In genomic region chr13:113613882-113614281, GRCm38 (mm10) we compare ENCODE assay signal across 8 mouse cellular contexts. TPM values are rescaled to one million over a fixed set of nuclear protein-coding genes. Genes with fewer than 3 reads are reported as not detected.
A peak's percentile ranks its signal among the peaks of the same experiment; 100 is the strongest.
DNase-seq lines count a peak whose midpoint lies in the region; ATAC-seq and TF ChIP-seq lines count a peak whose summit lies in the region.

No protein-coding gene starts in this region.

- H3K27ac ChIP-seq in neural tube, embryonic 11.5 days (ENCODE audit: low read depth, low read length) = no peak overlapping the region
- H3K27ac ChIP-seq in heart, embryonic 14.5 days (replicated peaks in 1 of 2; ENCODE audit: control insufficient read depth in 1 of 2, insufficient read depth in 1 of 2, low read depth in 2 of 2, low read length in 2 of 2) = peak overlapping the region in 1 of 2 experiments; percentile 79; a peak in 2 of 4 replicates
- H3K27ac ChIP-seq in liver, postnatal 0 days (ENCODE audit: low read depth) = peak overlapping the region; percentile 91
- peak overlapping the region; percentile 56 for H3K27ac ChIP-seq in stomach, embryonic 16.5 days (ENCODE audit: low read length)

- H3K9ac ChIP-seq in neural tube, embryonic 11.5 days (ENCODE audit: low read length) = peak overlapping the region; percentile 26; the same call in 1 of the 2 replicates
- H3K9ac ChIP-seq in heart, embryonic 14.5 days (ENCODE audit: low read length) = peak overlapping the region; percentile 92
- H3K9ac ChIP-seq in liver, postnatal 0 days (replicated peaks) = peak overlapping the region; percentile 50
- H3K9ac ChIP-seq in stomach, embryonic 16.5 days (ENCODE audit: low read length) = peak overlapping the region; percentile 62

- H3K36me3 ChIP-seq in neural tube, embryonic 11.5 days (ENCODE audit: control insufficient read depth, insufficient read depth, low read length) = 0 out of 2 replicates have a peak, but pooled peaks cover 2% of the 10 kb centered on the region
- peaks cover 14% of the 10 kb centered on the region for H3K36me3 ChIP-seq in heart, embryonic 14.5 days (ENCODE audit: control insufficient read depth, insufficient read depth, low read length)
- H3K36me3 ChIP-seq in liver, postnatal 0 days (replicated peaks; ENCODE audit: insufficient read depth, low read length) = peaks cover 3% of the 10 kb centered on the region; the same call in 1 of the 2 replicates
- H3K36me3 ChIP-seq in stomach, embryonic 16.5 days (ENCODE audit: control insufficient read depth, insufficient read depth, low read length) = no peaks in the 10 kb centered on the region; the same call in 1 of the 2 replicates

- H3K4me2 ChIP-seq in neural tube, embryonic 11.5 days (ENCODE audit: low read depth) = peak overlapping the region; percentile 84
- peak overlapping the region; percentile 80 for H3K4me2 ChIP-seq in heart, embryonic 14.5 days (ENCODE audit: low read length)
- peak overlapping the region; percentile 83 for H3K4me2 ChIP-seq in liver, postnatal 0 days (ENCODE audit: low read depth, low read length)
- peak overlapping the region; percentile 78 for H3K4me2 ChIP-seq in stomach, embryonic 16.5 days (ENCODE audit: low read depth, low read length)

- no peak for TF ChIP-seq CTCF in liver, postnatal 0 days (IDR thresholded peaks at IDR 0.05; ENCODE audit: low read depth)

- DNase-seq in neural tube, embryonic 11.5 days (ENCODE audit: low spot score) = no peak
- no peak for DNase-seq in neural tube, embryonic 10.5 days (ENCODE audit: extremely low spot score, low spot score)
- no peak for DNase-seq in liver, postnatal 0 days
- DNase-seq in frontal cortex, postnatal 14 days (ENCODE audit: low spot score in 2 of 2) = no peak
- no peak for DNase-seq in spleen, postnatal 36 days (ENCODE audit: low spot score in 2 of 2)

- TF ChIP-seq EP300 in liver, postnatal 0 days (IDR thresholded peaks at IDR 0.05; ENCODE audit: low read depth) = no peak

- H3K27me3 ChIP-seq in neural tube, embryonic 11.5 days (ENCODE audit: control insufficient read depth, insufficient read depth, low read length) = no peaks in the 10 kb centered on the region
- no peaks in the 10 kb centered on the region for H3K27me3 ChIP-seq in heart, embryonic 14.5 days (ENCODE audit: control insufficient read depth, insufficient read depth, low read length)
- H3K27me3 ChIP-seq in liver, postnatal 0 days (ENCODE audit: insufficient read depth, low read length) = no peaks in the 10 kb centered on the region
- H3K27me3 ChIP-seq in stomach, embryonic 16.5 days (ENCODE audit: control insufficient read depth, insufficient read depth, low read length) = no peaks in the 10 kb centered on the region

- H3K4me1 ChIP-seq in neural tube, embryonic 11.5 days (ENCODE audit: control insufficient read depth, insufficient read depth, low read length) = peaks cover 55% of the 10 kb centered on the region
- peaks cover 45 to 67% of the 10 kb centered on the region in 2 experiments for H3K4me1 ChIP-seq in heart, embryonic 14.5 days (ENCODE audit: control insufficient read depth in 2 of 2, insufficient read depth in 2 of 2, low read length in 2 of 2)
- peaks cover 67% of the 10 kb centered on the region for H3K4me1 ChIP-seq in liver, postnatal 0 days (ENCODE audit: insufficient read depth)
- peaks cover 73% of the 10 kb centered on the region for H3K4me1 ChIP-seq in stomach, embryonic 16.5 days (ENCODE audit: control insufficient read depth, insufficient read depth, low read length)

- H3K9me3 ChIP-seq in neural tube, embryonic 11.5 days (ENCODE audit: control insufficient read depth, low read length) = no peaks in the 10 kb centered on the region
- H3K9me3 ChIP-seq in heart, embryonic 14.5 days (ENCODE audit: control insufficient read depth, low read length) = no peaks in the 10 kb centered on the region
- H3K9me3 ChIP-seq in liver, postnatal 0 days (ENCODE audit: low read length) = no peaks in the 10 kb centered on the region
- no peaks in the 10 kb centered on the region for H3K9me3 ChIP-seq in stomach, embryonic 16.5 days (replicated peaks; ENCODE audit: control insufficient read depth, low read length)

- 41% methylated on average over 10 of the region's 10 CpGs for WGBS in neural tube, embryonic 11.5 days
- WGBS in heart, embryonic 14.5 days = 43% methylated on average over 10 of the region's 10 CpGs
- WGBS in liver, postnatal 0 days (ENCODE audit: insufficient replicate concordance) = 43% methylated on average over 10 of the region's 10 CpGs
- 34% methylated on average over 10 of the region's 10 CpGs for WGBS in stomach, embryonic 16.5 days

- ATAC-seq in neural tube, embryonic 11.5 days (ENCODE audit: insufficient read depth, low FRiP score, low TSS enrichment) = no peak
- no peak for ATAC-seq in heart, embryonic 14.5 days (ENCODE audit: insufficient number of reproducible peaks, insufficient read depth, low FRiP score, low read depth)
- no peak for ATAC-seq in liver, postnatal 0 days
- ATAC-seq in stomach, embryonic 16.5 days (ENCODE audit: insufficient read depth, low FRiP score) = no peak
- no peak for ATAC-seq in monocyte, adult 5-6 weeks (replicated peaks; ENCODE audit: insufficient number of reproducible peaks, low FRiP score, low TSS enrichment, poor library complexity, severe bottlenecking)

- H3K4me3 ChIP-seq in neural tube, embryonic 11.5 days (ENCODE audit: low read depth, low read length) = peak overlapping the region; percentile 9; the same call in 1 of the 2 replicates
- H3K4me3 ChIP-seq in heart, embryonic 14.5 days (ENCODE audit: control insufficient read depth in 1 of 2, insufficient read depth in 1 of 2, low read depth in 1 of 2, low read length in 2 of 2) = peak overlapping the region; percentile 24 to 81
- peak overlapping the region; percentile 68 for H3K4me3 ChIP-seq in liver, postnatal 0 days (ENCODE audit: low read depth, low read length)
- H3K4me3 ChIP-seq in stomach, embryonic 16.5 days (replicated peaks; ENCODE audit: low read length) = peak overlapping the region; percentile 82

RNA-seq across cellular contexts. Expression of gene Snx18, which starts 4.5 kb away (rescaled TPM):
- polyA plus RNA-seq in neural tube, embryonic 11.5 days (2014; fragmentation: Nextera tagmentation; extraction: Ambion mirVana) = 32.2 and 33.7 TPM in 2 replicates
- 20.3 and 22.6 TPM in 2 replicates for polyA plus RNA-seq in heart, embryonic 14.5 days (2014; fragmentation: Nextera tagmentation; extraction: Ambion mirVana)
- polyA plus RNA-seq in liver, postnatal 0 days (2015; fragmentation: Nextera tagmentation; extraction: Ambion mirVana) = 5.7 and 6.9 TPM in 2 replicates
- 10.5 and 13.6 TPM in 2 replicates for polyA plus RNA-seq in stomach, embryonic 16.5 days (2015; fragmentation: Nextera tagmentation; extraction: Ambion mirVana)
- total RNA-seq in monocyte, adult 5-6 weeks (2017) = 88.0 to 99.7 TPM (median 95.7 TPM) in 3 replicates

RNA-seq across cellular contexts. Expression of gene Hspb3, which starts 49.6 kb away (rescaled TPM):
- 0.32 and 0.41 TPM in 2 replicates for polyA plus RNA-seq in neural tube, embryonic 11.5 days (2014; fragmentation: Nextera tagmentation; extraction: Ambion mirVana)
- 58.5 and 60.4 TPM in 2 replicates for polyA plus RNA-seq in heart, embryonic 14.5 days (2014; fragmentation: Nextera tagmentation; extraction: Ambion mirVana)
- polyA plus RNA-seq in liver, postnatal 0 days (2015; fragmentation: Nextera tagmentation; extraction: Ambion mirVana) = 0.38 TPM in 1 of 2 replicates, not detected in the other
- polyA plus RNA-seq in stomach, embryonic 16.5 days (2015; fragmentation: Nextera tagmentation; extraction: Ambion mirVana) = 0.41 and 5.2 TPM in 2 replicates
- not detected in 3 replicates for total RNA-seq in monocyte, adult 5-6 weeks (2017)

Comparison
In these comparisons a context has a peak if more than half of its experiments do, and no peak if none do; other contexts are left out.
1. H3K4me3 ChIP-seq: peak in every context shown above with its lines; median percentile 82 in stomach, embryonic 16.5 days; 68 in liver, postnatal 0 days; 52 in heart, embryonic 14.5 days; 9 in neural tube, embryonic 11.5 days.
2. H3K9ac ChIP-seq: peak in every context shown above with its lines; median percentile 92 in heart, embryonic 14.5 days; 62 in stomach, embryonic 16.5 days; 50 in liver, postnatal 0 days; 26 in neural tube, embryonic 11.5 days.